Mouse (Mus musculus) midbrain, embryonic 13.5 days (tissue): ENCODE measurements around the gene Ncor1. TPM values are rescaled to one million over a fixed set of nuclear protein-coding genes. Genes with fewer than 3 reads are reported as not detected.

Experiments used
- ATAC-seq: fragments of 200-750 bp; cut with Nextera tagmentation; 2 replicates; pipeline ENCODE4 v1.8.0; 2017; ENCODE audit warnings: mild to moderate bottlenecking, moderate TSS enrichment, moderate library complexity
- H3K27ac ChIP-seq: fragments of 300-500 bp; sonication (generic); 2 replicates; pipeline ENCODE4 v1.5.1; 2015; ENCODE audit warnings: inconsistent platforms, mild to moderate bottlenecking, moderate library complexity
- H3K27me3 ChIP-seq: fragments of 300-500 bp; sonication (generic); 2 replicates; pipeline ENCODE4 v1.6.1; 2015; ENCODE audit warnings: mild to moderate bottlenecking, inconsistent platforms
- H3K36me3 ChIP-seq: fragments of 300-500 bp; sonication (generic); 2 replicates; pipeline ENCODE4 v1.6.1; 2015; ENCODE audit warnings: mild to moderate bottlenecking, inconsistent platforms
- H3K4me1 ChIP-seq: fragments of 300-500 bp; sonication (generic); replicated peaks from 2 replicates; pipeline ENCODE4 v1.6.1; 2015; ENCODE audit warnings: inconsistent platforms
- H3K4me2 ChIP-seq: fragments of 300-500 bp; sonication (generic); replicated peaks from 2 replicates; pipeline ENCODE4 v1.6.1; 2015; ENCODE audit warnings: moderate library complexity, mild to moderate bottlenecking, inconsistent platforms
- H3K4me3 ChIP-seq: fragments of 300-500 bp; sonication (generic); replicated peaks from 2 replicates; pipeline ENCODE4 v1.5.1; 2015; ENCODE audit warnings: mild to moderate bottlenecking, inconsistent platforms
- H3K9ac ChIP-seq: fragments of 300-500 bp; sonication (generic); replicated peaks from 2 replicates; pipeline ENCODE4 v1.6.1; 2015; ENCODE audit warnings: mild to moderate bottlenecking, inconsistent platforms
- H3K9me3 ChIP-seq: fragments of 300-500 bp; sonication (generic); 2 replicates; pipeline ENCODE4 v1.6.1; 2016; ENCODE audit warnings: mild to moderate bottlenecking, inconsistent platforms
- WGBS: fragments of 180-500 bp; shearing (Covaris S2); methylation state at CpG from one replicate; pipeline ENCODE4 v1.1.7; 2015; 5-methylcytosine and 5-hydroxymethylcytosine counted together
- polyA plus RNA-seq: library from polyadenylated mRNA; unstranded; fragments of >200 nt; fragmentation: Nextera tagmentation; extraction: Ambion mirVana; gene quantifications from 2 replicates; pipeline ENCODE4 v1.2.1, GENCODE M21; 2015

Ncor1 gene
- polyA plus RNA-seq, 1 experiment from 2014 or later = 174 TPM

DNA sequence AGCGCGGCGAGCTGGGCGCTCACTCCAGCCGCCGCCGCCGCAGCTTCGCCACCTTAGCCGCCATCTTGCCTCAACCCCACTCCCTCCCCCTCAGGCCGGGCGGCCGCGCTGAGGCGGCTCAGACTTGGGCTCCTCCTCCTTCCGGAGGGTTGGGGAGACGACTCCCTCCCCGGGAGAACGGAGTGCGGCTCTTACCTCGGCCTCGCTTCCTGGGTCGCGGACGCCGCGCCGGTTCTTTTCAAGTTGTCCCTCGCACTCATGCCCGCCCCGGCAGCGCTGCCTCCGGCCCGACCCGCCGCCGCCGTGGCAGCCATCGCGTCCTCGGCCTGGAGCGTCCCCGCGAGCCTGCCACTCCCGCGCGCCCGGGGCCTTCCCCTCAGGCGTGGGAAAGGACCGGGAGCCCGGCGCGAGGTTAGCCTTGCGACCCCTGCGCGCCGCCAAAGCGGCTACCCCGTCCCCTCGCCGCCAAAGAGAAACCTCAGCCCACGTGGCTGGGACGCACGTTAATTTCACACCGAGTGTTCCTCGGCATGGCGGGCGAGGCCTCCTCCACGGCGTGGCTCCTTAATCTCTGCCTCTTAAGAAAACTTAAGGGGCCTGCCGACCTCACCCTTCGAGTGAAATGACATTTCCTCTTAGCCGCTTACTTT, 975 bp downstream of the Ncor1 start:
- under 1% methylated on average over 71 of the region's 73 CpGs for WGBS
- H3K4me1 ChIP-seq = peaks cover 22% of the 10 kb centered on the region
- ATAC-seq = peak; percentile 96

DNA sequence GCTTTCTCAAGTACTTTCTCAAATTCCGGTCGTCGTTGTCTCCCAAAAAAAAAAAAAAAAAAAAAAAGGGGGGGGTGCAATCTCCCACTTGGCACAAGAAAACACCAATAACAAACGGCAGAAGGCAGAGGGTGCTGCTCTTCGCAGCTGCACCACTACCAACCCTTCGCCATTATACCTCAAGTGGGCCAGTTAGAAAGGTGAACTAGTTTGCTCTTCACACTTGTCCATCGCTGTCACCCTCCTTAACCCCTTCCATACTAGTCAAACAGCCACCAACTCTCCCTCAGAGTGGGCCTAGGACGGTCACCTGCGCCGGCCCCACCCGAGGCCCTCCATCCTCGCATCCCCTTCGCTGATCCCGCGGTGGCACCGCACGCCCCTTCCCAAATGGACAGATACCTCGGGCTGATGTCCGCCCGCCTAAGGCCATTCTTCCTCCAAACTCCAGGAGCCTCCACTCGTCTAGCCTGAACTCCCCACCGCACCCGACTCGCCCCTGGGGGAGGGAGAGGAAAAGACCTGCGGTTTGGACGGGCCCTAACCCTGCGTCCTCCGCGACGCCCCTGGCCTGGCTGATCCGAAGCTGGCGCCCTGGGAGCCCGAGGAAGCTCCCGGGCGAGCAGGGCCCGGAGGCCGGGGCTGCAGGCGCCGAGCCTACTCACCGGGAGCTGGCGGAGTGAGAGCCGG, 1.7 kb downstream of the Ncor1 start:
- Histone ChIP-seq H3K4me2 (peak overlapping the region; percentile 76), H3K4me1 (peaks cover 22% of the 10 kb centered on the region), H3K9ac (peak overlapping the region; percentile 99), H3K4me3 (peak overlapping the region; percentile 91), H3K36me3 (no peaks in the 10 kb centered on the region), H3K27ac (peak overlapping the region; percentile 98), H3K27me3 (no peaks in the 10 kb centered on the region), H3K9me3 (no peaks in the 10 kb centered on the region)
- WGBS = under 1% methylated on average over 37 of the region's 42 CpGs
- ATAC-seq = peak; percentile 88

More for the DNA sequence above, 975 bp downstream of the Ncor1 start:
- peak overlapping the region; percentile 91 for H3K4me3 ChIP-seq
- H3K36me3 ChIP-seq = no peaks in the 10 kb centered on the region
- peak overlapping the region; percentile 99 for H3K9ac ChIP-seq
- no peaks in the 10 kb centered on the region for H3K9me3 ChIP-seq
- peak overlapping the region; percentile 76 for H3K4me2 ChIP-seq
- H3K27me3 ChIP-seq = no peaks in the 10 kb centered on the region
- peak overlapping the region; percentile 98 for H3K27ac ChIP-seq

- peak overlapping the region; percentile 99 for H3K9ac ChIP-seq
- no peaks in the 10 kb centered on the region for H3K9me3 ChIP-seq
- peak overlapping the region; percentile 76 for H3K4me2 ChIP-seq
- no peaks in the 10 kb centered on the region for H3K27me3 ChIP-seq
- H3K4me1 ChIP-seq = peaks cover 22% of the 10 kb centered on the region
- no peaks in the 10 kb centered on the region for H3K36me3 ChIP-seq
- ATAC-seq = no peak
- H3K27ac ChIP-seq = 0 out of 2 replicates have a peak overlapping the region, but pooled peaks have one; percentile 11
- 5% methylated on average over 3 of the region's 3 CpGs for WGBS
- peak overlapping the region; percentile 91 for H3K4me3 ChIP-seq
Measured at GRCm38 (mm10) chr11:62456021-62456482, 2.3 kb downstream of the Ncor1 start.

- H3K4me3 ChIP-seq = peak overlapping the region; percentile 91; the same call in 1 of the 2 replicates
Measured at GRCm38 (mm10) chr11:62455193-62455592, 3.1 kb downstream of the Ncor1 start.

GRCm38 (mm10) chr11:62448971-62449370, 9.4 kb downstream of the Ncor1 start:
- WGBS = 90% methylated on average over 6 of the region's 6 CpGs

More at GRCm38 (mm10) chr11:62455193-62455592, 3.1 kb downstream of the Ncor1 start:
- H3K27ac ChIP-seq = no peak overlapping the region
- no peaks in the 10 kb centered on the region for H3K9me3 ChIP-seq
- peaks cover 22% of the 10 kb centered on the region for H3K4me1 ChIP-seq
- no peaks in the 10 kb centered on the region for H3K36me3 ChIP-seq
- ATAC-seq = no peak
- H3K27me3 ChIP-seq = no peaks in the 10 kb centered on the region
- 78% methylated on average over 1 of the region's 1 CpGs for WGBS
- peak overlapping the region; percentile 76 for H3K4me2 ChIP-seq
- no peak overlapping the region for H3K9ac ChIP-seq

GRCm38 (mm10) chr11:62445799-62446198, 12.5 kb downstream of the Ncor1 start:
- Histone ChIP-seq H3K4me2 (no peak overlapping the region), H3K36me3 (peaks cover 5% of the 10 kb centered on the region; the same call in 1 of the 2 replicates), H3K4me1 (no peaks in the 10 kb centered on the region), H3K27ac (no peak overlapping the region), H3K9me3 (no peaks in the 10 kb centered on the region), H3K9ac (no peak overlapping the region), H3K27me3 (no peaks in the 10 kb centered on the region), H3K4me3 (no peak overlapping the region)
- WGBS = 95% methylated on average over 3 of the region's 3 CpGs
- no peak for ATAC-seq

More at GRCm38 (mm10) chr11:62448971-62449370, 9.4 kb downstream of the Ncor1 start:
- Histone ChIP-seq H3K9ac (no peak overlapping the region), H3K36me3 (peaks cover 5% of the 10 kb centered on the region; the same call in 1 of the 2 replicates), H3K27me3 (no peaks in the 10 kb centered on the region), H3K4me3 (no peak overlapping the region), H3K4me2 (no peak overlapping the region), H3K27ac (no peak overlapping the region), H3K9me3 (no peaks in the 10 kb centered on the region), H3K4me1 (no peaks in the 10 kb centered on the region)
- no peak for ATAC-seq

- Histone ChIP-seq H3K4me3 (no peak overlapping the region), H3K4me2 (no peak overlapping the region), H3K36me3 (peaks cover 10% of the 10 kb centered on the region), H3K27ac (no peak overlapping the region), H3K9ac (no peak overlapping the region), H3K9me3 (no peaks in the 10 kb centered on the region), H3K4me1 (no peaks in the 10 kb centered on the region), H3K27me3 (no peaks in the 10 kb centered on the region)
- 99% methylated on average over 9 of the region's 9 CpGs for WGBS
- no peak for ATAC-seq
Measured at GRCm38 (mm10) chr11:62440670-62441315, 17.5 kb downstream of the Ncor1 start.

DNA sequence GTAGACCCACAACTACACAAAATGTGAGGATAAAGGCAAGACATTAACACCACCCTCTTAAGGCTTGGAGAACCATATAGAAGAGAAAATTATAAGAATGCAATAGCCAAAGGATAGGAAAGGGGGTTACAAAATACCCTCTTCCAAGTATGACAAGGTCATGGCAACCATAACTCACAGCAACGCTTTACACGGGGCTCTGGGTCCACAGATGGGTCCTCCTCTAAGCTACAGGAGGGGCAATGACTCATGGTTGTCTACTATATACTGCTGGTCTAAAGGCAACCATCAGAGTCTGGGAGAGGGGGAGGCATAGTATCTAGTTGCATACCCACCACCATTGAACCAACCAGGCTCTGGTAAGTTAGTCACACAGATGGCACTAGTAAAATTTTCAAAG, 26.1 kb downstream of the Ncor1 start:
- no peak for ATAC-seq
- peaks cover 44% of the 10 kb centered on the region for H3K36me3 ChIP-seq
- H3K9ac ChIP-seq = no peak overlapping the region
- no peak overlapping the region for H3K4me2 ChIP-seq
- no peaks in the 10 kb centered on the region for H3K27me3 ChIP-seq
- no peaks in the 10 kb centered on the region for H3K9me3 ChIP-seq
- 94% methylated on average over 2 of the region's 2 CpGs for WGBS
- no peak overlapping the region for H3K4me3 ChIP-seq
- no peak overlapping the region for H3K27ac ChIP-seq
- no peaks in the 10 kb centered on the region for H3K4me1 ChIP-seq

DNA sequence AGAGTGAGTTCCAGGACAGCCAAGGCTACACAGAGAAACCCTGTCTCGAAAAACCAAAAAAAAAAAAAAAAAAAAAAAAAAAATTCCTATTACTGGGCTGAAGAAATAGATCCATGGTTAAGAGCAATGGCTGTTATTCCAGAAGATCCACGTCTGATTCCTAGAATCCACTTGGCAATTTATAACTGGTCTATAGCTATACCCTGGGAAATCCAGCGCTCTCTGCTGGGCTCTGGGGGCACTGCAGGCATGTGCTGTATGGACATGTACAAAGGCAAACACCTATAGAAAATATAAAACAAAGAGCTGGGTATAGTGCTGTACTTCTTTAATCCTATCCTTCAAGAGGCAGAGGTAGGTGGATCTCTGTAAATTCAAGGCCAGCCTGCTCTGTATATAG, 31.2 kb downstream of the Ncor1 start:
- Histone ChIP-seq H3K4me2 (no peak overlapping the region), H3K4me3 (no peak overlapping the region), H3K4me1 (no peaks in the 10 kb centered on the region), H3K36me3 (peaks cover 40% of the 10 kb centered on the region), H3K9ac (no peak overlapping the region), H3K9me3 (no peaks in the 10 kb centered on the region), H3K27me3 (no peaks in the 10 kb centered on the region), H3K27ac (no peak overlapping the region)
- no peak for ATAC-seq
- 90% methylated on average over 2 of the region's 3 CpGs for WGBS

- Histone ChIP-seq H3K27me3 (no peaks in the 10 kb centered on the region), H3K9ac (no peak overlapping the region), H3K27ac (no peak overlapping the region), H3K9me3 (no peaks in the 10 kb centered on the region), H3K36me3 (peaks cover 37% of the 10 kb centered on the region), H3K4me2 (no peak overlapping the region), H3K4me3 (no peak overlapping the region), H3K4me1 (no peaks in the 10 kb centered on the region)
- ATAC-seq = no peak
- 88% methylated on average over 5 of the region's 5 CpGs for WGBS
Measured at GRCm38 (mm10) chr11:62426266-62426665, 32.1 kb downstream of the Ncor1 start.

- ATAC-seq = no peak
- Histone ChIP-seq H3K27ac (no peak overlapping the region), H3K9me3 (no peaks in the 10 kb centered on the region), H3K4me3 (no peak overlapping the region), H3K4me1 (no peaks in the 10 kb centered on the region), H3K36me3 (peaks cover 29% of the 10 kb centered on the region), H3K9ac (no peak overlapping the region), H3K4me2 (no peak overlapping the region), H3K27me3 (no peaks in the 10 kb centered on the region)
- WGBS = 74% methylated on average over 2 of the region's 2 CpGs
Measured at GRCm38 (mm10) chr11:62424525-62424924, 33.8 kb downstream of the Ncor1 start.

- ATAC-seq = no peak
- Histone ChIP-seq H3K4me2 (no peak overlapping the region), H3K4me3 (no peak overlapping the region), H3K9me3 (no peaks in the 10 kb centered on the region), H3K27ac (no peak overlapping the region), H3K27me3 (no peaks in the 10 kb centered on the region), H3K9ac (no peak overlapping the region), H3K36me3 (peaks cover 47% of the 10 kb centered on the region), H3K4me1 (no peaks in the 10 kb centered on the region)
- 96% methylated on average over 4 of the region's 4 CpGs for WGBS
Measured at GRCm38 (mm10) chr11:62415026-62415425, 43.3 kb downstream of the Ncor1 start.
